Mouse (Mus musculus) MEL (cell line): ENCODE measurements around the gene Acot11. TPM values are rescaled to one million over a fixed set of nuclear protein-coding genes. Genes with fewer than 3 reads are reported as not detected.
A peak's percentile ranks its signal among the peaks of the same experiment; 100 is the strongest.

Experiments
- DNase-seq: peaks from one replicate; pipeline ENCODE4 v3.0.0; 2011; ENCODE audit warnings: low read depth, low spot score
- H3K27ac ChIP-seq: 2 replicates; pipeline ENCODE4 v1.5.1; 2012; ENCODE audit warnings: low read depth, mild to moderate bottlenecking, control low read depth, low read length, moderate library complexity; ENCODE audit not compliant: control insufficient read depth
- H3K27me3 ChIP-seq, 2 experiments: fragments of 150-350 bp in 1 of 2; sonication (generic) in 1 of 2; 2 replicates each; pipeline ENCODE4 v1.6.1; 2012; ENCODE audit warnings: low read length in 2 of 2, mild to moderate bottlenecking in 2 of 2, improper control_type of control experiment in 1 of 2, moderate library complexity in 1 of 2; ENCODE audit not compliant: insufficient read depth in 2 of 2, control insufficient read depth in 1 of 2
- H3K36me3 ChIP-seq, 2 experiments: 2 replicates each; pipeline ENCODE4 v1.6.1; 2012 to 2014; ENCODE audit warnings: low read length in 2 of 2, improper control_type of control experiment in 1 of 2, inconsistent platforms in 1 of 2, mild to moderate bottlenecking in 1 of 2; ENCODE audit not compliant: insufficient read depth in 2 of 2, control insufficient read depth in 1 of 2
- H3K4me1 ChIP-seq, 2 experiments: fragments of 150-350 bp in 1 of 2; sonication (generic) in 1 of 2; 2 replicates each; pipeline ENCODE4 v1.6.1; 2012; ENCODE audit warnings: low read length in 2 of 2, improper control_type of control experiment in 1 of 2, mild to moderate bottlenecking in 1 of 2; ENCODE audit not compliant: insufficient read depth in 2 of 2, control insufficient read depth in 1 of 2
- H3K4me3 ChIP-seq, 2 experiments: fragments of 150-350 bp in 1 of 2; sonication (generic) in 1 of 2; 2 replicates each; pipeline ENCODE4 v1.5.1; 2012; ENCODE audit warnings: low read depth in 2 of 2, low read length in 2 of 2, mild to moderate bottlenecking in 2 of 2, moderate library complexity in 2 of 2, control low read depth in 1 of 2, improper control_type of control experiment in 1 of 2; ENCODE audit not compliant: control insufficient read depth in 1 of 2, insufficient read depth in 1 of 2
- H3K79me2 ChIP-seq: 2 replicates; pipeline ENCODE4 v1.6.1; 2012; ENCODE audit warnings: mild to moderate bottlenecking, low read length, moderate library complexity; ENCODE audit not compliant: control insufficient read depth, poor library complexity, insufficient read depth
- H3K9ac ChIP-seq: 2 replicates; pipeline ENCODE4 v1.6.1; 2012; ENCODE audit warnings: low read depth, mild to moderate bottlenecking, control low read depth, low read length, moderate library complexity; ENCODE audit not compliant: control insufficient read depth, poor library complexity, severe bottlenecking
- H3K9me3 ChIP-seq: fragments of 150-350 bp; sonication (generic); replicated peaks from 2 replicates; pipeline ENCODE4 v1.6.1; 2012; ENCODE audit warnings: mild to moderate bottlenecking, low read length, improper control_type of control experiment, moderate library complexity; ENCODE audit not compliant: insufficient read depth
- CHD2 ChIP-seq: IDR thresholded peaks from 2 replicates; pipeline ENCODE4 v1.6.1; 2011; ENCODE audit warnings: low read length, improper control_type of control experiment
- CTCF ChIP-seq, 3 experiments: IDR thresholded peaks in 2 of 3; conservative IDR thresholded peaks in 1 of 3; 2 replicates each; pipeline ENCODE4 v1.5.1; 2011 to 2012; ENCODE audit warnings: low read length in 3 of 3, low read depth in 2 of 3, mild to moderate bottlenecking in 2 of 3, improper control_type of control experiment in 1 of 3, inconsistent platforms in 1 of 3, mixed read lengths in 1 of 3, moderate library complexity in 1 of 3; ENCODE audit not compliant: control insufficient read depth in 1 of 3, insufficient read depth in 1 of 3, poor library complexity in 1 of 3, severe bottlenecking in 1 of 3
- E2F4 ChIP-seq: IDR thresholded peaks from 2 replicates; pipeline ENCODE4 v1.6.1; 2011; ENCODE audit warnings: low read depth, low read length, improper control_type of control experiment, borderline replicate concordance
- ELF1 ChIP-seq: IDR thresholded peaks from 2 replicates; pipeline ENCODE4 v1.6.1; 2014; ENCODE audit warnings: low read depth, mild to moderate bottlenecking, inconsistent platforms, low read length, improper control_type of control experiment, moderate library complexity
- KAT2A ChIP-seq: conservative IDR thresholded peaks from 2 replicates; pipeline ENCODE4 v1.6.1; 2012; ENCODE audit warnings: low read depth, low read length, improper control_type of control experiment, inconsistent platforms
- MAFK ChIP-seq: IDR thresholded peaks from 2 replicates; pipeline ENCODE4 v1.6.1; 2011; ENCODE audit warnings: low read depth, mild to moderate bottlenecking, low read length, improper control_type of control experiment, borderline replicate concordance
- MEF2A ChIP-seq: IDR thresholded peaks from 2 replicates; pipeline ENCODE4 v1.6.1; 2014; ENCODE audit warnings: low read depth, mild to moderate bottlenecking, inconsistent platforms, low read length, improper control_type of control experiment; ENCODE audit not compliant: poor library complexity, insufficient replicate concordance, severe bottlenecking; ENCODE audit errors: extremely low read depth
- MYC ChIP-seq: IDR thresholded peaks from 2 replicates; pipeline ENCODE4 v1.6.1; 2011; ENCODE audit warnings: low read depth, mild to moderate bottlenecking, low read length, improper control_type of control experiment, moderate library complexity
- POLR2AphosphoS5 ChIP-seq: IDR thresholded peaks from 2 replicates; pipeline ENCODE4 v1.6.1; 2012; ENCODE audit warnings: low read depth, borderline replicate concordance, mild to moderate bottlenecking, inconsistent platforms, low read length, moderate library complexity, mixed read lengths
- RAD21 ChIP-seq: IDR thresholded peaks from 2 replicates; pipeline ENCODE4 v1.6.1; 2011; ENCODE audit warnings: mild to moderate bottlenecking, low read depth, low read length, improper control_type of control experiment
- SIN3A ChIP-seq: IDR thresholded peaks from 2 replicates; pipeline ENCODE4 v1.6.1; 2012; ENCODE audit warnings: low read length, improper control_type of control experiment, inconsistent platforms
- SMC3 ChIP-seq: IDR thresholded peaks from 2 replicates; pipeline ENCODE4 v1.6.1; 2011; ENCODE audit warnings: low read depth, low read length, improper control_type of control experiment
- TAL1 ChIP-seq: IDR thresholded peaks from 2 replicates; pipeline ENCODE4 v1.6.1; 2012; ENCODE audit warnings: mild to moderate bottlenecking, inconsistent platforms, low read length, moderate library complexity, mixed read lengths
- USF1 ChIP-seq: IDR thresholded peaks from 2 replicates; pipeline ENCODE4 v1.6.1; 2014; ENCODE audit warnings: low read depth, mild to moderate bottlenecking, inconsistent platforms, low read length, improper control_type of control experiment, moderate library complexity
- USF2 ChIP-seq, 2 experiments: IDR thresholded peaks; 2 replicates each; pipeline ENCODE4 v1.6.1; 2011 to 2012; ENCODE audit warnings: improper control_type of control experiment in 2 of 2, low read length in 2 of 2, borderline replicate concordance in 1 of 2, inconsistent platforms in 1 of 2, low read depth in 1 of 2, mild to moderate bottlenecking in 1 of 2; ENCODE audit not compliant: insufficient read depth in 1 of 2
- ZC3H11A ChIP-seq: IDR thresholded peaks from 2 replicates; pipeline ENCODE4 v1.6.1; 2012; ENCODE audit warnings: low read depth, mild to moderate bottlenecking, inconsistent platforms, low read length, improper control_type of control experiment
- polyA plus RNA-seq, 2 experiments: library from polyadenylated mRNA; stranded (reverse) in 1 of 2; unstranded in 1 of 2; fragments of >175 nt in 1 of 2; fragments of >200 nt in 1 of 2; gene quantifications; 2 replicates each; pipeline versions ENCODE4 v1.2.1 to v1.2.4; 2012; ENCODE audit warnings: low replicate concordance in 2 of 2, low read depth in 1 of 2; ENCODE audit not compliant: insufficient read length in 2 of 2, insufficient read depth in 1 of 2, missing spikeins in 1 of 2
- total RNA-seq: library from RNA; depleted of rRNA; stranded (reverse); fragments of 300-350 nt; gene quantifications from 2 replicates; pipeline ENCODE4 v1.2.3, GENCODE M21; 2012

Gene Acot11
- total and polyA plus RNA-seq, 3 experiments: 1.5 to 2.5 TPM; not detected in 1

- H3K79me2 ChIP-seq: no peaks in the 10 kb centered on the region
- no peak for DNase-seq
- no peaks in the 10 kb centered on the region for H3K9me3 ChIP-seq
- TF ChIP-seq MEF2A (no peak), POLR2AphosphoS5 (no peak), MYC (no peak), E2F4 (no peak), USF1 (no peak), TAL1 (no peak), CHD2 (no peak), MAFK (no peak), KAT2A (no peak), SMC3 (no peak)
- no peak overlapping the region for H3K27ac ChIP-seq
- H3K4me1 ChIP-seq: no peaks in the 10 kb centered on the region
- H3K27me3 ChIP-seq: peaks cover 29 to 36% of the 10 kb centered on the region in 2 experiments
- H3K9ac ChIP-seq: no peak overlapping the region
- no peak overlapping the region for H3K4me3 ChIP-seq
- no peaks in the 10 kb centered on the region for H3K36me3 ChIP-seq
These were observed 84.2 kb downstream of the Acot11 start for GRCm38 (mm10) chr4:106720631-106721030.

- DNase-seq: peak; percentile 25
- no peaks in the 10 kb centered on the region for H3K4me1 ChIP-seq
- no peak overlapping the region for H3K4me3 ChIP-seq
- H3K9me3 ChIP-seq: no peaks in the 10 kb centered on the region
- H3K27ac ChIP-seq: no peak overlapping the region
- TF ChIP-seq USF2 (IDR thresholded peaks at IDR 0.05; ENCODE audit: borderline replicate concordance in 1 of 2, insufficient read depth in 1 of 2, low read depth in 1 of 2, low read length in 2 of 2): no peak
- TF ChIP-seq SIN3A: 0 out of 2 replicates have a peak, but pooled peaks have one; percentile 25
- TF ChIP-seq, all 39 proteins: peak for 1
- H3K9ac ChIP-seq: no peak overlapping the region
- H3K79me2 ChIP-seq: no peaks in the 10 kb centered on the region
- H3K27me3 ChIP-seq: peaks cover 13 to 18% of the 10 kb centered on the region in 2 experiments
- no peaks in the 10 kb centered on the region for H3K36me3 ChIP-seq
These were observed 91.2 kb downstream of the Acot11 start for GRCm38 (mm10) chr4:106713622-106714021.

DNA sequence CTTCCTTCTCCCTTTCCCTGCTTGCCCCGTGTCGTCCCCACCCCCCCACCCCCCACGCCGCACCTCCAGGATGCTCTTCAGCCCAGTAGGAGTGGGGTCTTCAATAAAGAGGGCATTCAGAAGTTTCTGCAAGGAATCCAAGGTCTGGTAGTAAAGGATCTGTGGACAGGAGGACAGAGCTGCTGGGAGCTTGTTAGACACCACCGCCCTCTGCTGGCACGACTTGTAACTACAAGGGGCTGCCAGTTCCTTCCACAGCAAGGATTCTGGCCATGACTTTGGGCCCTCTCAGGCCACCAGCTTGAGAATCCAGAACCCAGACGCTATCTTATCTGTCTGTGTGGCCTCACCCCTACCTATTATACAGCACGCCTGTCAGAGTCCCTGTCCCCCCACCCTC, 96.4 kb downstream of the Acot11 start:
- no peaks in the 10 kb centered on the region for H3K79me2 ChIP-seq
- H3K27ac ChIP-seq: no peak overlapping the region
- no peaks in the 10 kb centered on the region for H3K9me3 ChIP-seq
- DNase-seq: peak; percentile 74
- no peak overlapping the region for H3K4me3 ChIP-seq
- H3K27me3 ChIP-seq: peaks cover 0 to 8% of the 10 kb centered on the region in 2 experiments
- no peaks in the 10 kb centered on the region for H3K4me1 ChIP-seq
- no peaks in the 10 kb centered on the region; a peak in 1 of 4 replicates for H3K36me3 ChIP-seq
- H3K9ac ChIP-seq: no peak overlapping the region
- TF ChIP-seq USF1 (no peak), ZC3H11A (peak; percentile 92), POLR2AphosphoS5 (no peak), CTCF (IDR thresholded peaks at IDR 0.05 in 2 of 3, conservative IDR thresholded peaks at IDR 0.05 in 1 of 3; ENCODE audit: control insufficient read depth in 1 of 3, insufficient read depth in 1 of 3, low read depth in 2 of 3, low read length in 3 of 3, poor library complexity in 1 of 3, severe bottlenecking in 1 of 3) (peak; percentile 96 to 97 (median 96)), ELF1 (0 out of 2 replicates have a peak, but pooled peaks have one; percentile 16), RAD21 (peak; percentile 93), SMC3 (peak; percentile 93), MEF2A (no peak)
